Mouse (Mus musculus): Measurements from ENCODE around the gene Glp2r.

- TF ChIP-seq CTCF (IDR thresholded peaks at IDR 0.05; ENCODE audit: low read depth, low read length): no peak
- TF ChIP-seq EP300 (IDR thresholded peaks at IDR 0.05; ENCODE audit: insufficient read depth, low read depth, low read length): no peak
Measured at GRCm38 (mm10) chr11:67661465-67661864, 109.5 kb downstream of the Glp2r start.
